Mouse (Mus musculus) left cerebral cortex, postnatal 25 days (tissue): Measurements from ENCODE around the gene Sprr2a1. TPM values are rescaled to one million over a fixed set of nuclear protein-coding genes. Genes with fewer than 3 reads are reported as not detected.

Source experiments
- total RNA-seq, 2 experiments: library from RNA; stranded (reverse); gene quantifications; 2 replicates each; pipeline ENCODE4 v1.2.3; 2021

Sprr2a1 gene
- total RNA-seq, 2 experiments from 2014 or later, result not detected

Other genes with a start within 250 kb of the Sprr2a1 start
- not detected for gene Pglyrp3, start 201.2 kb upstream of the Sprr2a1 start, total RNA-seq
- 1 to 10 TPM; 1.8 to 2.3 TPM for gene Lor, start 132.7 kb upstream of the Sprr2a1 start, total RNA-seq
- gene Prr9, start 91.9 kb upstream of the Sprr2a1 start, total RNA-seq, result not detected
- gene Lelp1, start 73.1 kb upstream of the Sprr2a1 start, total RNA-seq, result not detected
- not detected for gene Sprr2a2, start 121 bp downstream of the Sprr2a1 start, total RNA-seq
- not detected for gene Sprr2a3, start 69.6 kb downstream of the Sprr2a1 start, total RNA-seq
- gene Sprr2b, start 100.8 kb downstream of the Sprr2a1 start, total RNA-seq, result not detected
- gene Sprr2d, start 123.3 kb downstream of the Sprr2a1 start, total RNA-seq, result not detected
- not detected for gene Sprr2e, start 136.3 kb downstream of the Sprr2a1 start, total RNA-seq
- not detected for gene Sprr2f, start 149.4 kb downstream of the Sprr2a1 start, total RNA-seq
- gene Sprr2h, start 169.9 kb downstream of the Sprr2a1 start, total RNA-seq, result not detected
- gene Sprr2i, start 192.2 kb downstream of the Sprr2a1 start, total RNA-seq, result not detected
- gene Sprr2j-ps, start 202.3 kb downstream of the Sprr2a1 start, total RNA-seq, result not detected
- 1 to 10 TPM; 3.5 to 3.9 TPM for gene Gm9774, start 213.6 kb downstream of the Sprr2a1 start, total RNA-seq
- not detected for gene Sprr2k, start 216.8 kb downstream of the Sprr2a1 start, total RNA-seq
- gene Sprr1b, start 223.0 kb downstream of the Sprr2a1 start, total RNA-seq, result not detected
- gene Sprr3, start 242.9 kb downstream of the Sprr2a1 start, total RNA-seq, result not detected